Mouse (Mus musculus): ENCODE measurements at regions not wholly inside any gene's neighbourhood (a gene's known extent, or its start where the extent isn't known, plus 50 kb on each side); places are given as distances from the start of the nearest gene placed in this dataset.

GRCm38 (mm10) chr4:81727735-81728581, 285.3 kb upstream of the Mpdz start:
- no peak for DNase-seq (ENCODE audit: low read depth)

- DNase-seq (ENCODE audit: low read depth): no peak
Observed at GRCm38 (mm10) chr4:81726761-81727723, 284.4 kb upstream of the Mpdz start.

GRCm38 (mm10) chr4:81724751-81725150, 282.1 kb upstream of the Mpdz start:
- no peak for DNase-seq (ENCODE audit: low read depth)

- DNase-seq (ENCODE audit: low read depth): no peak
Observed at GRCm38 (mm10) chr4:81712378-81712777, 269.8 kb upstream of the Mpdz start.

- no peak for DNase-seq (ENCODE audit: low read depth)
Observed at GRCm38 (mm10) chr4:81695182-81695581, 252.6 kb upstream of the Mpdz start.

GRCm38 (mm10) chr4:81677205-81677604, 234.6 kb upstream of the Mpdz start:
- DNase-seq (ENCODE audit: low read depth): no peak

GRCm38 (mm10) chr4:81674871-81675270, 232.3 kb upstream of the Mpdz start:
- no peak for DNase-seq (ENCODE audit: low read depth)

GRCm38 (mm10) chr4:81673398-81674265, 231.0 kb upstream of the Mpdz start:
- no peak for DNase-seq (ENCODE audit: low read depth)

GRCm38 (mm10) chr4:81671986-81672385, 229.4 kb upstream of the Mpdz start:
- no peak for DNase-seq (ENCODE audit: low read depth)

DNA sequence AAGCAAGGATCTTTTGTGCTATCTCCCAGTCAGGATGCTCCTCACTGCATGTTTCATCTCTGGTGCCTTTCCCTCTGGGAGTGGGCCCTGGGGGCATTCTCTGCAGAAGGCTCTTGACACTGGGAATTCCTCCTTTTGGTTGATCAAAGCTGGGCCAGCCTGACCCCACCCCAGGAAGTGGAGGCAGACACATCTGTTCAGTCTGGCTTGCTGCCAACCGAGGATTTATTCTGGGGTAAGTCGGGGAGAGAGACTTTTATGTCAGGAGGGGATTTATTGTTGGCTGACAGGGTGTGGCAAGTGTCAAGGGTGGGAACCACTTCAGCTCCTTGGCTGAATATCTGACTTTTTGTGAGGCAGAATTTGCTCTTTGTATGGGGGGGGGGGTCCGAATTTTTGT, 226.6 kb upstream of the Mpdz start:
- DNase-seq (ENCODE audit: low read depth): no peak

DNA sequence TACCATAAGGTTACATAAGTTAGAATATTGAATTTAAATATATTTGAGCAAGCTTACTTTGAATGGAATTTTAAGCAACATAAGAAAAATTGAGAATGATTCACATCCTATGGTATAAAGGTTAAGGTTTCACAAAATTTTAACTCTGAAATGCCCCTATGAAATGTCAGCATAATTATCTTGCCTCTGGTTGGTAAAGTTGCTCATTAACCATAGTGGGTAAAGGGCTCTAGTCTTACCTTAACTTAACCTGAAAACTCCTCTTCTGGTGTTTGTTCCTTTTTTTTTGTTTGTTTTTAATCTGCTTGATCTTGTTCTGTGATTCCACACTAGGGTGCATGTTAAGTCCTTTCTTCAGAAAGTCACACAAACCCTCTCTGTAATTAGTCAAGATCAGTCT, 218.5 kb upstream of the Mpdz start:
- no peak for DNase-seq (ENCODE audit: low read depth)

- DNase-seq (ENCODE audit: low read depth): no peak
Observed at GRCm38 (mm10) chr4:81628496-81628828, 185.8 kb upstream of the Mpdz start.

- DNase-seq (ENCODE audit: low read depth): no peak
Observed at GRCm38 (mm10) chr4:81627714-81628495, 185.3 kb upstream of the Mpdz start.

GRCm38 (mm10) chr4:81625348-81625934, 182.8 kb upstream of the Mpdz start:
- DNase-seq (ENCODE audit: low read depth): no peak

GRCm38 (mm10) chr4:81624111-81624510, 181.5 kb upstream of the Mpdz start:
- no peak for DNase-seq (ENCODE audit: low read depth)

- no peak for DNase-seq (ENCODE audit: low read depth)
Observed at GRCm38 (mm10) chr4:81621391-81622137, 178.9 kb upstream of the Mpdz start.

- no peak for DNase-seq (ENCODE audit: low read depth)
Observed at GRCm38 (mm10) chr4:81617191-81617590, 174.6 kb upstream of the Mpdz start.

DNA sequence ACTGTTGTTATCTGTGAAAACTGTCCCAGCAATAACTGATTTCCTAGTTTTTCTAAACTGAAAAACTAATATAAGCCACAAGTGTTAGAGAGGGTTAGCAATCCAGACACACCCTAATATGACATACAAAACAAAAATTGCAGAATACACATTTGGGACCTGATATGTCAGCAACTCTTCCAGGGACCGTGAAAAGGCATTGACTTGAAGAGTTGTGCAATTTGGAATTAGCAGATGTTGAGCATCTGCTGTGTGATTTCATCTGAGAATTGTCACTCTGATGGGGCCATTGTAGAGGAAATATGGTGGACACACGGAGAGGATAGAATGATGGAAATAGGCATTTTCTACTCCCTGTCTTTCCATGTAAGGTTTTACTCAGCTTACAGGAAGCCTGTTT, 168.6 kb upstream of the Mpdz start:
- no peak for DNase-seq (ENCODE audit: low read depth)

- no peak for DNase-seq (ENCODE audit: low read depth)
Observed at GRCm38 (mm10) chr4:81600396-81600795, 157.8 kb upstream of the Mpdz start.

- no peak for DNase-seq (ENCODE audit: low read depth)
Observed at GRCm38 (mm10) chr4:81597390-81597789, 154.8 kb upstream of the Mpdz start.
